In genomic region chr16:22292394-22292793, GRCm38 (mm10) we compare ENCODE assay signal across 19 mouse cellular contexts. TPM values are rescaled to one million over a fixed set of nuclear protein-coding genes. Genes with fewer than 3 reads are reported as not detected.
DNase-seq lines count a peak whose midpoint lies in the region; ATAC-seq and TF ChIP-seq lines count a peak whose summit lies in the region.
"Had no signal": no experiment of that assay in that cellular context is flagged by ENCODE, and none has a peak within 500 bp of the region (broad histone marks: within the 10 kb centered on the region; RNA-seq: fewer than 3 reads in every experiment).

No protein-coding gene starts in this region.

- no peak overlapping the region for H3K9ac ChIP-seq in heart, adult 2 months (ENCODE audit: low read depth, low read length)

- 69% methylated on average over 4 of the region's 4 CpGs for WGBS in heart, adult 2 months

- no peaks in the 10 kb centered on the region for H3K36me3 ChIP-seq in heart, adult 2 months (ENCODE audit: control insufficient read depth, insufficient read depth, low read length)
- H3K36me3 ChIP-seq: G1E had no signal

- no peak overlapping the region for H3K4me3 ChIP-seq in heart, adult 2 months
- no peak overlapping the region for H3K4me3 ChIP-seq in layer of hippocampus, adult 2 months
- no peak overlapping the region for H3K4me3 ChIP-seq in left cerebral cortex, adult 2 months

- no peak overlapping the region for H3K27ac ChIP-seq in heart, adult 2 months
- H3K27ac ChIP-seq in layer of hippocampus, adult 2 months, result no peak overlapping the region
- no peak overlapping the region for H3K27ac ChIP-seq in left cerebral cortex, adult 2 months

- POLR2A ChIA-PET in Patski (lab: Charles Lee), result no interaction called here

- ATAC-seq in Patski, result no peak
- ATAC-seq: activated CD4-positive, CD25-positive, alpha-beta regulatory T cell, adult 4 months; CD4-positive, CD25-positive, alpha-beta regulatory T cell, adult 4 months had no signal

- in situ Hi-C loops in Patski (cut with MboI; ENCODE audit: low pct_unique_long_range_greater_than_20kb), result loop anchor here (10.0 kb wide), 1 partner anchor 458 kb away; no protein-coding TSS in a partner anchor

- no peaks in the 10 kb centered on the region for H3K79me2 ChIP-seq in heart, adult 2 months (replicated peaks; ENCODE audit: control insufficient read depth, insufficient read depth, low read length)

- intact Hi-C loops in heart, adult 2 months (cut with DNase I), result loop anchor here (2.0 kb wide), 1 partner anchor 186 kb away; no protein-coding TSS in a partner anchor
- intact Hi-C loops in left cerebral cortex, adult 2 months (cut with DNase I), result loop anchor here (5.0 kb wide), 2 partner anchors 185 to 455 kb away; no protein-coding TSS in a partner anchor
- intact Hi-C loops in left cerebral cortex, postnatal 10 days (cut with DNase I), result loop anchor here (5.0 kb wide), 1 partner anchor 185 kb away; no protein-coding TSS in a partner anchor

- no peaks in the 10 kb centered on the region for H3K4me1 ChIP-seq in heart, adult 2 months (ENCODE audit: control insufficient read depth, insufficient read depth, low read length)

- TF ChIP-seq POLR2A in heart, adult 2 months (IDR thresholded peaks at IDR 0.05; ENCODE audit: insufficient read depth, low read depth, low read length), result no peak

- TF ChIP-seq EP300 in heart, adult 2 months (IDR thresholded peaks at IDR 0.05; ENCODE audit: insufficient read depth, low read depth, low read length), result no peak

- H3K27me3 ChIP-seq in heart, adult 2 months (ENCODE audit: control insufficient read depth, insufficient read depth, low read length), result no peaks in the 10 kb centered on the region
- peaks cover 9% of the 10 kb centered on the region for H3K27me3 ChIP-seq in Patski

- TF ChIP-seq CTCF in heart, adult 2 months (IDR thresholded peaks at IDR 0.05), result peak; percentile 51
- peak; percentile 72 for TF ChIP-seq CTCF in layer of hippocampus, adult 2 months (conservative IDR thresholded peaks at IDR 0.05)
- TF ChIP-seq CTCF in left cerebral cortex, adult 2 months (IDR thresholded peaks at IDR 0.05), result peak; percentile 49
- TF ChIP-seq CTCF in Patski (IDR thresholded peaks at IDR 0.05), result peak; percentile 44

- CTCF ChIA-PET in Patski (lab: Charles Lee), result no interaction called here

- no peak for DNase-seq in heart, adult 2 months
- DNase-seq in heart, adult 18-20 months, result no peak
- no peak for DNase-seq in layer of hippocampus, adult 2 months (ENCODE audit: low spot score in 2 of 2)
- no peak for DNase-seq in layer of hippocampus, postnatal 36 days
- no peak for DNase-seq in left cerebral cortex, adult 2 months (ENCODE audit: extremely low spot score in 1 of 2, low spot score in 2 of 2)
- DNase-seq in left cerebral cortex, postnatal 10 days (ENCODE audit: extremely low spot score in 1 of 2, low spot score in 2 of 2), result no peak
- no peak for DNase-seq in Patski (ENCODE audit: low read depth, low spot score)
- no peak for DNase-seq in adrenal gland, postnatal 25 days
- DNase-seq: adrenal gland, adult 8-10 months; adrenal gland, postnatal 10 days; adrenal gland, postnatal 14 days; B cell, adult 2 months; cerebellum, adult 11 months; cerebellum, adult 11-12 months; cerebellum, adult 18-20 months; cerebellum, adult 2 months had no signal

RNA-seq across cellular contexts. Expression of gene Tra2b, which starts 26.6 kb away (rescaled TPM):
- 10 to 100 TPM; 33.6 to 43.3 TPM for total RNA-seq in heart, adult 2 months (2021)
- polyA plus RNA-seq in heart, adult 2 months (2012; rRNA removed), result 15.6 and 28.6 TPM in 2 replicates
- 10 to 100 TPM; 42.2 to 47.8 TPM for total RNA-seq in heart, adult 18-20 months (2021)
- 10 to 100 TPM; 76.7 to 83.6 TPM for total RNA-seq in layer of hippocampus, adult 2 months (2021)
- total RNA-seq in layer of hippocampus, postnatal 36 days (2021), result 10 to 100 TPM; 80.7 to 91.2 TPM
- total RNA-seq in left cerebral cortex, adult 2 months (2021), result 10 to 100 TPM; 71.8 to 78.4 TPM
- 10 to 100 TPM; 87.1 to 92.8 TPM for total RNA-seq in left cerebral cortex, postnatal 10 days (2021)
- 108 TPM for polyA plus RNA-seq in Patski (2021)
- total RNA-seq in adrenal gland, postnatal 25 days (2021), result 103 and 117 TPM in 2 replicates
